Mouse (Mus musculus): Measurements from ENCODE around the gene 4930524J08Rik. TPM values are rescaled to one million over a fixed set of nuclear protein-coding genes. Genes with fewer than 3 reads are reported as not detected.

The 4930524J08Rik gene
- polyA plus RNA-seq (2015; fragmentation: Nextera tagmentation; extraction: Ambion mirVana): 1.4 and 2.7 TPM in 2 replicates

GRCm38 (mm10) chr5:99978699-99979442 lies at the start of gene 4930524J08Rik, which contains the start of gene Hnrnpd:
4930524J08Rik (plus strand) TSS chr5:99979061.
Hnrnpd (minus strand) TSS chr5:99978938.

Other genes with a start within 250 kb of the 4930524J08Rik start
- 5.6 and 6.8 TPM in 2 replicates for gene Rasgef1b, start 250.0 kb upstream of the 4930524J08Rik start, polyA plus RNA-seq (2015; fragmentation: Nextera tagmentation; extraction: Ambion mirVana)
- 0.34 and 0.40 TPM in 2 replicates for gene Vamp9, start 72.8 kb upstream of the 4930524J08Rik start, polyA plus RNA-seq (2015; fragmentation: Nextera tagmentation; extraction: Ambion mirVana)
- 45.4 and 60.1 TPM in 2 replicates for gene Hnrnpd, start 123 bp upstream of the 4930524J08Rik start, polyA plus RNA-seq (2015; fragmentation: Nextera tagmentation; extraction: Ambion mirVana)
- gene Hnrnpdl, start 60.6 kb downstream of the 4930524J08Rik start, polyA plus RNA-seq (2015; fragmentation: Nextera tagmentation; extraction: Ambion mirVana): 60.2 and 64.3 TPM in 2 replicates
- gene Enoph1, start 60.9 kb downstream of the 4930524J08Rik start, polyA plus RNA-seq (2015; fragmentation: Nextera tagmentation; extraction: Ambion mirVana): 24.5 and 24.8 TPM in 2 replicates
- 0.73 and 0.81 TPM in 2 replicates for gene Tmem150c, start 180.7 kb downstream of the 4930524J08Rik start, polyA plus RNA-seq (2015; fragmentation: Nextera tagmentation; extraction: Ambion mirVana)

All from urinary bladder, postnatal 0 days (tissue).